Mouse (Mus musculus) ES-CJ7 (cell line): ENCODE results near the gene Ank3.

Experiments used
- DNase-seq: peaks from one replicate; pipeline ENCODE4 v3.0.0; 2011; ENCODE audit warnings: low read depth, low spot score

The Ank3 gene

DNA sequence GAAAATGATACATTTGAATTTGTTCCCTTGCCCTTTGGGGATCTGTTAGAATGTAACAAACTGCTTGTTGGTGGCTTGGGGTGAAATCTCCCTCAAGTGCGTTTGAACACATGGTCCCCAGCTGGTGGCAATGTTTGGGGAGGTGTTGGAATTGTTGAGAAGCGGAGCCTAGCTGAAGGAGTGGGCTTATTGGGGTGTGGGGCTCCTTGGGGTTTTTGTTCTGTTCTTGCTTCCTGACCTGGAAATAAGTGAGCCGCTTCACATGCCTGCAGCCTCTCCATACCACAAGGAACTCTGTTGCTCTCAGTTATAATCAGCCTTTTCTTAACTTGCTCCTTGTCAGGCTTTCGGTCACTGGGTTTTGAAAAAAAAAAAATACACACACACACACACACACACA, 73.3 kb downstream of the Ank3 start:
- DNase-seq, result no peak

GRCm38 (mm10) chr10:69476871-69477270, 78.3 kb downstream of the Ank3 start:
- peak; percentile 65 for DNase-seq

DNA sequence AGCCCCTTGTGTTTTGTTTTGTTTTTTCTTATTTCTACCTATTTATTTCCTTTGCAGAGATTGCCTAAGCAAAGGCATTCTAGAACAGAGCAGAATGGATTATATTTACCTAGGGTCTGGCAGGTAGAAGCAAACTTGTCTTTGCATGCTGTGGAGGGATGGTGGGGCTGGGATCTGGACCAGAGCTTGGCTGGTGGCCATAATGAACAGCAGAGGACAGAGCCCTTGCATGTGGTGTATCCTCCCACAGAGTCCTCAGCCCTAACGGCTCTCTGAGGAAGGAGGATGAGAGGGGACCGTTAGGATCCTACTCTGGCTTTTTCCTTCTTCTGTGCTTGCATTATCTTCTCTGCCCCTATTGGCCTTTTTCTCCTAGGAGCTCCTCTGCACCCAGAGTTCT, 79.1 kb downstream of the Ank3 start:
- no peak for DNase-seq

GRCm38 (mm10) chr10:69478831-69479230, 80.3 kb downstream of the Ank3 start:
- no peak for DNase-seq

DNA sequence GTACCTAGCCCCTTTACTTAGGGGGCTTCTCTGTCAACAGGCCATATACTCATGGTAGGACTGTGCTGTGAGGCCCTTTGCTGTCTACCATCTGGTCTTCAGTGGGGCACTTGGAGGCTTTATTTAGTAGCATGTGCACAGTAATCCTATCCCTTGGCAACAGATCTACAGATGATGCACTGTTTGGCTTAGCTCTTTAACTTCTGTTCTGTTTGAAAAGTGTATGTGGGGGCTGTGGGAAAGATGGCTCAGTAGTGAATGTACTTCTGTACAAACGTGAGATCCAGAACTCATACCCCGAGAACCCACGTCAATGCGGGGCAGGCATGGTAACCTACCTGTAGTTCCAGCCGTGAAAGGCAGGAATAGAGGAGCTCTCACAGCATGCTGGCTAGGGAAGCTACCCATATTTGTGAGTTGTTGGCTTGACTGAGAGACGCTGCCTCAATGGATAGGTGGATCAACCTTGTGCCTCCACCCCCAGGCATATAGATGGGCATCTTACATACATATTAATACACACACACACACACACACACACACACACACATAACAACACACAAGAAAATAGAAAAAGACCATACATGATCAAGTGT, 86.7 kb downstream of the Ank3 start:
- no peak for DNase-seq

- no peak for DNase-seq
These were observed 91.6 kb downstream of the Ank3 start for GRCm38 (mm10) chr10:69490182-69490581.

GRCm38 (mm10) chr10:69491975-69492374, 93.4 kb downstream of the Ank3 start:
- no peak for DNase-seq

- DNase-seq, result no peak
These were observed 98.8 kb downstream of the Ank3 start for GRCm38 (mm10) chr10:69497382-69497781.

DNA sequence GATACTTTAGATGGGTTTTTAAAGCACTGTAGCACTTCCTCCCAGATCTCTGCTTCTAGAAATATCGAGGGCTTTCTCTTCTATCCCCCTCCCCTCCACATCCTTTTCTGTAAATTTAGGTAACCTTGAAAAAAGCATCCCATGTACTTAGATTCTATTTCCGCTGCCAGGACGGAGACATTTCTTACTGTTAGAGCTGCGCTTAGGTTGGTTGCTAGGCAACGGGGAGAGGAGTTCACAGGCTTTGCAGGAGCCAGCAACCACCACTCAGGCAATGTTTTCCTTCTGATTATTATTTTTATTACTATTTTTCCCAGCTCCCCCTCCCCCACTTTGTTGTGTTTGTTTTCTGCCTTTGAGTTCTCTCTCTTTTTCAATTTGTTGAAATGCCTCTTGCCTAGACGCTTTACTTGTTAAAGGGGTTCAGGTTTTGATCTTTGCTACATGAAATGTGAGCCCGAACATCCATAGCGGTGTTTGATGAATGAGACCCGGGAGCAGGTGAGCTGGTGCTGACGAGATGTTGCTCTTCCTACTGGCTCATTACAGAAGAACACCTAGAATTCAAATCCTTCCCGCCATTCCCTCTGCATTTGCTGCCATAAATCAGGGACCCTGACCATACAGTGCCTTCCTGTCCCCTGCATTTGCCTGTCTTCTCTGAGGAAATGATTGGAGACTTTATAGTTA, 101.7 kb downstream of the Ank3 start:
- DNase-seq, result no peak

- no peak for DNase-seq
These were observed 105.2 kb downstream of the Ank3 start for GRCm38 (mm10) chr10:69503791-69504190.

DNA sequence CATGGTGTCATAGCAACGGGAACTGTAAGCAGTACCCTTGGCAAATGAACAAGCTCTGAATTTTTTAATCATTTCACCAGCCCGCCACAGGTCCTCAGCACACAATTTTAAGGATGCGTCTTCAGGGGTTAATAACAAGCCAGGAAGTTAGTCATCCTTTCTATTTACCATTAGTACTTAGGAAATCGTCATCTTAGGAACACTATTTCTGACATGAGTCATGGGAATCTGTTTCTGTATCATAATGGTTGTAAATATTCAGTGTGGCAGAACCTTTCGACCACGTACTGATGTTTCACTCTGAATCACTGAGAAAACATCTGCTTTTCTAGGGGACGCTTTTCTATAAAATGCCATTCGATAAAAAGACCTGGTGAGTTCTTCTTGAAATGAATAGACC, 109.1 kb downstream of the Ank3 start:
- DNase-seq, result no peak

GRCm38 (mm10) chr10:69510392-69510791, 111.8 kb downstream of the Ank3 start:
- DNase-seq, result no peak

- DNase-seq, result no peak
These were observed 112.7 kb downstream of the Ank3 start for GRCm38 (mm10) chr10:69511234-69511633.

DNA sequence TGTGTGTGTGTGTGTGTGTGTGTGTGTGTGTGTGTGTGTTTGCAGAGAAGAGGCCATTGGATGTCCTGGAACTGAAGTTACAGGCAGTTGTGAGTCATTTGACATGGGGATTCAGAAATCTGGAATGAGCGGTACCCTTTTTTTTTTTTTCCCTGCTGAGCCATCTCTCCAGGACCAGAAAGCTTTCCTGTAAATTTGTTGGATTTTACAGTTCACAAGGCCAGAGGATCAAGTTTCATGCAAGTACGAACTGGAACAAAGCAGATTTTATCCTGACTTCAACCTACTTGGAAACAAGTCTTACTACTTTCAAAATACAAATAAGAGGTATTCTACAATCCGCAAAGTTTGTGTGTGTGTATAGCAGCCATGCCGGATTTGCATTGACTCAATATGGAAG, 123.4 kb downstream of the Ank3 start:
- DNase-seq, result no peak

DNA sequence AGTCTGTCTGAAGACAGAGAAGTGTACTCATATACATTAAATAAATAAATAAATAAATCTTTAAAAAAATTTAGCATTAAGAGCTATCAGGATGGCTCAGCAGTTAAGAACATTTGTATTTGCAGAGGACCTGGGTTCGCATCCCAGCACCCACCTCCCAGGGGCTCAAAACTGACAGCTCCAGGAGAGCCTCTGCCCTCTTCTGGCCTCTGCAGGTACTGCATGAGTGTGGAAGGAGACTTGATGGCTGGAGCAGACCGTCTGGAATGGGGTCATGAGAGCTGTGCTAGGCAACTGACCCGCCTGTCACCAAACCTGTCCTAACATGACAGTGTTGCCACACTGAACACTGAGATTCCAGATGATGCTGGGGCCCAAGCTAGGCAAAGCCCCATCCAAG, 124.6 kb downstream of the Ank3 start:
- DNase-seq, result peak; percentile 76

- no peak for DNase-seq
These were observed 128.7 kb downstream of the Ank3 start for GRCm38 (mm10) chr10:69527318-69527717.

DNA sequence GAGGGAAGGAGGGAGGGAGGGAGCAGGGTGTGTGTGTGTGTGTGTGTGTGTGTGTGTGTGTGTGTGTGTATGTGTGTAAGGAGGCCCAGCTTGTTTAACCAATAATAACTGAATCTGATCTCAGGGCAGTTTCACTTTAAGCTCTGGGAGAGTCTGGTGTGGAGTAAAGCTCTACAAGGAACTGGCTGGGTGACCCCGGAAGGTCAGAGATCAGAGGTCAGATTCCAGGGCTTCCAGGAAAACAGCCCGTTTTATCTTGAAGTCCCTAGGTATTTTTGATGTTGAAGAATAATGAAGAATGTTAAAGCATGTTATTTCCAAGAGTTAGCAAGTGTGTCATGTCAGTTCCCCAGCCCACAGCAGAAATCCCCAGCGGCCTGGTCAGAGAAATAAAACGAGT, 130.2 kb downstream of the Ank3 start:
- DNase-seq, result no peak

GRCm38 (mm10) chr10:69530326-69530725, 131.8 kb downstream of the Ank3 start:
- no peak for DNase-seq

- peak; percentile 56 for DNase-seq
These were observed 133.0 kb downstream of the Ank3 start for GRCm38 (mm10) chr10:69531569-69531968.

GRCm38 (mm10) chr10:69532169-69532730, 133.7 kb downstream of the Ank3 start:
- DNase-seq, result peak; percentile 37

DNA sequence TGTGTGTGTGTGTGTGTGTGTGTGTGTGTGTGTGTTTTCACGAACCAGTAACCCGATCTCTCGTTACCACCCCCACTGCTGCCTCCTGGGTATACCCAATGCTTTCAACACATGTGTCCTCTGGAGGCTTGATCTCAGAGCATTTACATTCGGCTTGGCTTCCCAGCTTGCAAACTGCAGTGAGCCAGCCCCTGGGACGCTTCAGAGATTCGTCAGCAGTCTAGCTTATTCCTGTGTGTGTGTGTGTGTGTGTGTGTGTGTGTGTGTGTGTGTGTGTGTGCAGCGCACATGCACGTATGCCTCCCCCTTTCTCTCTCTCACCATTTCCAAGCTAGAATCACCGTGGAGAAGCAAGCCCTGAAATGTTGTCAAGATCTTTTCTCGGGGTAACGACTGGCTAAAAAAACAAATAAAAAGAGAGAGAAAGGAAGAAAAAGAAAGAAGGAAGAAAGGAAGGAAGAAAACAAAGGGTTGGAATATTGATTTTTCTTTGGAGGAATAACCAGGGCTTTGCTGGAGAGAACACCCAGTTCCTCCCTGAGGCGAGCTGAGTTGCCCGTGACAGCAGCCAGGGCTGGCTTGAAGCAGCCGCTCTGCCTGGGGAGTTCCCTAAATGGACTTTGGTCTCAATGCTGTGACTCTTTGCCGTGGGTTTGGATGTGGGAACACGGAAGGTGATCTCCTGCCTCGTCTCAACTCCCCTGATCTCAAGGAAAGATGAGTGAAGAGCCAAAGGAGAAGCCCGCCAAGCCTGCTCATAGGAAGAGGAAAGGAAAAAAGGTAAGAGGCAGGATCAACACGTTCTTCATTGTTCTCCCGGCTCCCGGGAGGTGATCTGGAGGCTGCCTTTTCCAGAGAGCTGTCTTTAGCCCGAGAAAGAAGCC, 135.2 kb downstream of the Ank3 start:
- DNase-seq, result no peak

- DNase-seq, result no peak
These were observed 136.1 kb downstream of the Ank3 start for GRCm38 (mm10) chr10:69534716-69535115.
